ENCODE assay signal across 11 mouse cellular contexts in genomic region chr1:39086273-39086672, GRCm38 (mm10).
A peak's percentile ranks its signal among the peaks of the same experiment; 100 is the strongest.
DNase-seq lines count a peak whose midpoint lies in the region; ATAC-seq and TF ChIP-seq lines count a peak whose summit lies in the region.
"Had no signal": no experiment of that assay in that cellular context is flagged by ENCODE, and none has a peak within 500 bp of the region (broad histone marks: within the 10 kb centered on the region; RNA-seq: fewer than 3 reads in every experiment).

No protein-coding gene starts in this region.

- H3K27ac ChIP-seq in midbrain, postnatal 0 days (ENCODE audit: low read depth, low read length): no peak overlapping the region
- no peak overlapping the region for H3K27ac ChIP-seq in midbrain, embryonic 15.5 days
- H3K27ac ChIP-seq in midbrain, embryonic 10.5 days (replicated peaks): no peak overlapping the region
- H3K27ac ChIP-seq: heart, embryonic 13.5 days; liver, embryonic 14.5 days had no signal

- no peaks in the 10 kb centered on the region for H3K27me3 ChIP-seq in midbrain, postnatal 0 days (ENCODE audit: insufficient read depth, low read length)
- no peaks in the 10 kb centered on the region for H3K27me3 ChIP-seq in midbrain, embryonic 15.5 days (replicated peaks)
- H3K27me3 ChIP-seq in midbrain, embryonic 10.5 days (ENCODE audit: low read depth, poor library complexity, severe bottlenecking): no peaks in the 10 kb centered on the region
- H3K27me3 ChIP-seq: CH12.LX; heart, embryonic 13.5 days had no signal

- peak; percentile 70 for DNase-seq in gastrocnemius, adult 18-20 months (ENCODE audit: low spot score)
- no peak for DNase-seq in gastrocnemius, postnatal 4 days (ENCODE audit: low spot score in 2 of 2)
- peak; percentile 84 for DNase-seq in midbrain, postnatal 0 days (ENCODE audit: low spot score)
- peak; percentile 58 to 63 for DNase-seq in heart, postnatal 36 days
- peak; percentile 52 for DNase-seq in right cerebral cortex, postnatal 25 days
- no peak for DNase-seq in yolk sac, embryonic 10.5 days (ENCODE audit: low spot score)
- DNase-seq in midbrain, embryonic 10.5 days (ENCODE audit: low spot score): no peak

- H3K36me3 ChIP-seq in midbrain, postnatal 0 days (ENCODE audit: insufficient read depth, low read length): no peaks in the 10 kb centered on the region
- no peaks in the 10 kb centered on the region for H3K36me3 ChIP-seq in midbrain, embryonic 15.5 days (replicated peaks)
- no peaks in the 10 kb centered on the region for H3K36me3 ChIP-seq in midbrain, embryonic 10.5 days
- H3K36me3 ChIP-seq: heart, embryonic 13.5 days had no signal

- H3K9ac ChIP-seq in midbrain, postnatal 0 days (replicated peaks; ENCODE audit: low read length, poor library complexity, severe bottlenecking): no peak overlapping the region
- no peak overlapping the region for H3K9ac ChIP-seq in midbrain, embryonic 15.5 days
- H3K9ac ChIP-seq: heart, embryonic 13.5 days; liver, embryonic 14.5 days had no signal

- no peak overlapping the region for H3K4me3 ChIP-seq in midbrain, postnatal 0 days (ENCODE audit: low read depth, low read length)
- H3K4me3 ChIP-seq in midbrain, embryonic 15.5 days: no peak overlapping the region
- H3K4me3 ChIP-seq in midbrain, embryonic 10.5 days: no peak overlapping the region
- H3K4me3 ChIP-seq: heart, embryonic 13.5 days had no signal

- H3K4me2 ChIP-seq in midbrain, postnatal 0 days (ENCODE audit: low read depth, low read length, poor library complexity, severe bottlenecking): no peak overlapping the region
- H3K4me2 ChIP-seq in midbrain, embryonic 15.5 days: no peak overlapping the region
- H3K4me2 ChIP-seq: heart, embryonic 13.5 days had no signal

- no peak for TF ChIP-seq CTCF in midbrain, postnatal 0 days (IDR thresholded peaks at IDR 0.05)

- H3K9me3 ChIP-seq in midbrain, postnatal 0 days (ENCODE audit: low read length): no peaks in the 10 kb centered on the region
- H3K9me3 ChIP-seq in midbrain, embryonic 15.5 days: no peaks in the 10 kb centered on the region
- H3K9me3 ChIP-seq in midbrain, embryonic 10.5 days (replicated peaks): no peaks in the 10 kb centered on the region
- H3K9me3 ChIP-seq: heart, embryonic 13.5 days had no signal

- intact Hi-C loops in heart, postnatal 36 days (cut with DNase I): no loop called here

- 59% methylated on average over 11 of the region's 11 CpGs for WGBS in midbrain, postnatal 0 days
- 79% methylated on average over 11 of the region's 11 CpGs for WGBS in midbrain, embryonic 15.5 days
- 90% methylated on average over 11 of the region's 11 CpGs for WGBS in midbrain, embryonic 10.5 days

- peak; percentile 83 for ATAC-seq in midbrain, postnatal 0 days (ENCODE audit: low FRiP score)
- no peak for ATAC-seq in midbrain, embryonic 15.5 days (replicated peaks)

- no peaks in the 10 kb centered on the region for H3K4me1 ChIP-seq in midbrain, postnatal 0 days (ENCODE audit: insufficient read depth, low read length)
- no peaks in the 10 kb centered on the region for H3K4me1 ChIP-seq in midbrain, embryonic 15.5 days
- no peaks in the 10 kb centered on the region for H3K4me1 ChIP-seq in midbrain, embryonic 10.5 days

Comparison
In these comparisons a context has a peak if more than half of its experiments do, and no peak if none do; other contexts are left out.
1. DNase-seq: peak in gastrocnemius, adult 18-20 months (single experiment), midbrain, postnatal 0 days (single experiment), heart, postnatal 36 days (2 of 2) and right cerebral cortex, postnatal 25 days (single experiment); none in gastrocnemius, postnatal 4 days (0 of 2), yolk sac, embryonic 10.5 days (single experiment) and midbrain, embryonic 10.5 days (single experiment).